Mouse (Mus musculus) embryo, embryonic 10 days (tissue): ENCODE measurements at regions not wholly inside any gene's neighbourhood (a gene's known extent, or its start where the extent isn't known, plus 50 kb on each side); places are given as distances from the start of the nearest gene placed in this dataset.
"Not testable (repeated sequence)": the region's sequence is repeated elsewhere in the genome, so short reads cannot be mapped to it uniquely, and the experiment has no call there.

Experiments used
- DNase-seq: peaks from one replicate; pipeline ENCODE4 v3.0.0-alpha.2; 2015; ENCODE audit warnings: low spot score

DNA sequence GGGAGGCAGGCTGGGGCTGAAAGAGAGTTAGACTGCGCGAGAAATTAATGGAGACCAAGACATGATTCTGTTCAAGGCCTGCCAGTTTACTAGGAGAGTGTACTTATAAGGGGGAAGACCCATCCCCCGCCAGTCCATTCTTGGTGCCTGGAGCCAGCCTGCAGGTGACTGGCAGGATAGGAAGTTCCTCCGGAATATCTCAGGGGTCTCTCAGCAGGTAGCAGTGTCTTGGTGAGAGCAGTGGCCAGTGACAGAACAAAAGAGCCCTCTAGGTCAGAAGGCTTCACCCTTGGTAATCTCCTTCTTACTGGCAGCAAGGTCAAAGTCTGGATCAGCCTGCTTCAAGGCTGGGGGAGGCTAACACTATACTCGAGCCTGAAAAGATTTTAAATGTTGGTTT is 83.7 kb upstream of the Zfp804b start:
- no peak for DNase-seq

DNA sequence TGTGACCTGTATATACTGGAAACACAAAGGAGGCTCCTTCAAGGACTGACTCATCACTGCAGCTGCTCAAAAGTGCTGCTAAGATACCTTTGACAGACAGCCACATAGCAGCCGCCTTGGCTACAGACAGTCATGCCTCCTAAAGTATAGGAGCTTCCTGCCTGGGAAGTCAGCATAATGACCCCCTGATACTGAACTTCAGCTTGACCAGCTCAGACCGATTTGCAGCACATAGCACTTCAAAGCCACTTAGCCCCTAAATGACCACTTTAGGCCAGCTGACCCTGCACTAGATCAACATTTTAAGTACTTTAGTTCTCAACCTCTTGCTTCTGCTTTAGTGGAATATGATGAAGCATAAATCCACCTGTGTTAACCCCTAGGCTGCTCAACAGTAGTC is 91.9 kb upstream of the Zfp804b start:
- DNase-seq = no peak

DNA sequence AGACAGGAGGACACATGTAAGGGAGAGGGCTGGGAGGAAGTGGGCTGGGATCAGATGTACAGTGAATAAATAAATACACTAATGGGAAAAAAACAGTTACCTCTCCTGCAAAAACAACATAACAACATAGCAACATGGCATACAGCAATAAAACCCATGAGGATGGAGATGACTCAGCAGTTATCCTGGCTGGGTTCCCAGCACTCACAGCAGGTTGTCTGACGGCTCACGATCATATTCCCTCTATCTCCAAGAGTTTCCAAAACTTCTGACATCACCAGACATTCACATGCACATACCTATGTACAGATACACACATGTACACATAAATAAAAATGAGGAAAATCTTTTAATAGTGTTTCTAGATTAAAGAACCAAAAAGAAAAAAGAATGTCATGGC is 103.4 kb upstream of the Zfp804b start:
- no peak for DNase-seq

DNA sequence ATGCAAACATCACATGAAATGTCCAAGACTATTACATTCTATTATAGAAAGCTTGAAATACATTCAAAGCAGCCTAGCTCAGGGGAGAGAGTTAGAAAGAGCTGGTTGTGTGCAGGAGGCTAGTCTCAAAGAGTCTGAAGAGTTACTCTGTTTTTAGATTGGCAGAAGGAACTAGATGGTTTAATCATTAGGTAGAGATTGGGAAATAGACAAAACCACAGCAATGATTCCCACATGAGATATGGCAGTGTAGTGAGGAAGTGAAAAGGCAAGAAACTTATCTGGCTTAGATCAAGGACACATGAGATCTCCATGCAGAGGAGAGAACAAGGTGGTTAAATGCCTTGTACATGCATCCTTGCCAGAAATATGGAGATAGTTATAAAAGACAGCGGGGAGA is 110.3 kb upstream of the Zfp804b start:
- no peak for DNase-seq

DNA sequence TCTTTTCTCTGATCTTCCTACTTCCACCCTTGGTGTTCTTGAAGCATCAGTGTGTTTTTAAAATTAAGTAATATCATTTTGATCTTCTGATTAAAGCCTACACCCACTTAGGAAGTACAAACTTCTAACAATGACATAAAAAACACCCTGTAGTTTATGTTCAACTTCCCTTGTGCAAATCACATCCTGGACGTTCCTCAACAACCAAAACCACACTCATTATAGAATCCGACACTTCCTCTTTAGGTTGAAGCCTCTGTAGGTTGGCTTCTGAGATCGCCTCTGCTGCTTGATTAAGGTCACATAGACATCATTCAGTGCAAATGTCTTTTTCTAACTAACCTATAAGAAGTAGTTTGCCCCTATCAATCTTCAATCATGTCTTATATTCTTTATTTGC is 112.5 kb upstream of the Zfp804b start:
- no peak for DNase-seq

DNA sequence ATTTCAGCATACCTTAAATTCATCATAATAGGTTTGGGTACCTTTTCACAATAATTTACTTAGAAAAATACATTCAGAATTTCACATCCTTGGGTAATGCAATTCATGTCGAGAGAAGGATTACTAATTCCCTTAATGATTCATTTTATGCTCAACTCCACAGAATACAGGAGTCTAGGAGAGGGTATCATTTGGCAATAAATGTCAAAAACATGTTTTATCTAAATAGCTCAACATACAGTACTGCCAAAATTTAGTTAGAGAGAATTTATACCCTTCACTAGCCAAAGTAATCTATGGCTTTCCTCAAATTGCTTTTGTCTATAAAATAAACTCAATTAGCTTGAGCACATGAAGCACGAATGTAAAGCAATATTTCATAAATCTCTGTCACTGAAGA is 144.6 kb upstream of the Zfp804b start:
- no peak for DNase-seq

DNA sequence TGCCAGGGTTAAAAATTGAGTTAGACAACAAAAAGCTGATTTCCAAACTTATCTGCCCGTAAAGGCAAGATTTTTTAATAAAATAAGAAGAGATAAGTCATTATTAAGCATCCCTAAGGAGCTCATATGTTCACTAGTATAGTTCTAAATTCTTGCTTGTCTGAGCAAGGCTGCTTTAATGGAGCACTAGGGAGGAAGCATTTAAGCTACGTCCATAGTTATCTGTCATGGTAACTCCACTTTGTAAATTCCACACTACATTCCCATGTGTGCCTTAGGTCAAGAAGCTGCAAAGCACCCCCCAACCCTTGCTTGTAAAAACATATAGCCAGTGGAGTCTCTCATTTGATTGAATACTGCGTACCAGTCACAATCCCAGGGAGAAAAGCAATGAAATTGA is 145.0 kb upstream of the Zfp804b start:
- no peak for DNase-seq

DNA sequence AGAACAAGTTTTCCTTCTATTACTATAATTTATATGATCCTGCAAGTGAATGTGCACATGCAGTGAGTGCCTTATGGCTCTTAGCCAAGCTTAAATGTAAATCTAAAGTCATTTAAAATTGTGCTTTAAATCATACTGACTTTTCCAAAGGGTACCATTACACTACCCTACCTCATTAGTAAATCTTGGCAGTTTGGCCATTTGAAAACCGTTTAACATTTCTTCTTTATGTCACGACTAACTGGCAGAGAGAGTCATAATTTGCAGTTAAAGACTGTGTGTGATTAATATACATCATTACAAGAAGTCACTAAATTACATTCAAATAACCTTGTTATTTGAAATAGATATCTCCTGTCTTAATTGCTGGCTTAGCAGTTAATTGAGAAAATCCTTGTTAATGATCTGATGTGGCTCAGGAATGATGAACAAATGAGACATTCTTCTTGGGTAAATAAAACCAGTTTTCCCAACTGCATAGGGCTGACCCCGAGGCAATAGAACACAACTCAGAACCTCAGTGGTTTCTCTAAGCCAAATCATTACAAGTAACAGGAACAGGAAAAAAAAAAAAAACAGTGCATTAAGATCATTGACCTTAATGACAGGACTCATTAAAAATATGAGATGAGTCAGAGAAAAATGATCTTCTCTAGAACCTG is 173.1 kb upstream of the Zfp804b start:
- DNase-seq = no peak

DNA sequence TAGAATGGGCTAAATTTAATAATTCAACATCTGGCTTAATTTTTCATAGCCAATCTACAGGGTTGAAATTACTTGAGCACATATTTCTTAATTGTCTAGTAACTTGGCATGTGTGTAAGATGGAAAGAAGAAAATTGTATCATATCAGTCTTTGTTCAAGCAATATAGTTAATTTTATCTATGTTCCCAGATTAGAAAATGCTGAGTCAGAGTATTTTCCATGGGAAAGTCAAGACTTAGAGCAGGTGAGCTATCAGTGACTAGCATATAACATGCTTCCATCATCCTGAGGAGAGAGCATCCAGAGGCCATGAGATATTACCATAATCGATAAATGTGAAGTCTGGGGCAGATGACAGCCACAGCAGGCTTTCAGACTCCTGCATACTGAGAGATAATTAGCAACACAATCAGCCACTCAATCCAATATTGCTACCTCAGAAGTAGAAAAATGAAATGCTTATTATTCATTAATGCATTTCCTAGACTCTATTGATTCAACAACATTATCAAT is 188.2 kb upstream of the Zfp804b start:
- no peak for DNase-seq

DNA sequence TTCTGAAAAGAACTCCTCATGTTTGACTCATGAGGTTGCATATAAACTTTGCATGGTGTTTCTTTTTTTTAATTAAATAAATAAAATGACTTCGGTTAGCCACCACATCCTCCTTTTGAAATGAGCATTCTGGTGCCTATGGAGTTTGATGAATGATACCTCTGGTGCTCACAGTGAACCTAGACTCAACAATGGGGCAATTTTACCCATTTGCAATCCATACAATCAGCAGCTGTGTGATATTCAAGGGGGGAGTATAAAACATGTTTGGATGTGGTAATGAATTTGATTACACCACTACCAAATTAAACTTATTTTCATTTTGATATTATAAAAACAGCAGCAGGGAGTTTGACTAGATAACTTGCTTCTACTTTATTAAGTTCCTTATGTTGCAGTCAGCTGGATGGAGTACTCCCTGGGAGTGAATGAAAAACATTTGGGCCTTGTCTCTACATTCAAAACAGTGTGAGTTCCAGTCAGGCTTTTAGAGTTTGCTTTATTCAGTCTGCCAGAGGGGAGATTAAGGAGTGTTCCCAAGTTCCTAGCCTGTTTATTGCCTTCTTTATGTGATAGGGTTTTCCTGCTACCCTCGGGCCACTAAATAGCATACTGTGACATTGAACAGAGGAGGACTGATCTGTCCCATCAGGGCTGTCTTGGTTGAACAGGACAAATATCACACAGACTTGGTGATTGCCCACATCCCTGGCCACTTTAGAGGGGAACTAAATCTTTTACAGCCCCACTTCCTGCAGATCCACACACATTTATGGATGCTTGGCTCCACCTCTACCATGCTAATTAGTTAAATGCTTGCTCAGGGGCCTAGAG is 195.5 kb upstream of the Zfp804b start:
- DNase-seq = no peak

DNA sequence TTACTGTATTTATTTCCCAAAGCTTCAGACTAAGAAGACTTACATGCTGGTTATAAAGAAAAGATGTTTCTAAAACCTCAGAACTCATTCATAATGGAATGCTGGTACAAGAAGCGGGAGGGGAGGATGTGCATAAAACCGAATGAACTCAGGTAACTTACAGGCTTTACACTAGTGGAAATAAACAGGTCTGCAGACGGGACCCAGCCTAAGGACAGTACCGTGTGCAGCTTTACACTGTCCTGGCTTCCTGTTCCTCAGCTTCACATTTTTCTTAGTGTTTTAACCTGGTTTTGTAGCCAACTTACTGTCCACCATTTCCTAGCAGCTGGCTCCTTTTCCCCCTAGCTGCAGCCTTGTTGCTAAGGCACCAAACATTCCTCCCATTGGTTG is 196.1 kb upstream of the Zfp804b start:
- no peak for DNase-seq

DNA sequence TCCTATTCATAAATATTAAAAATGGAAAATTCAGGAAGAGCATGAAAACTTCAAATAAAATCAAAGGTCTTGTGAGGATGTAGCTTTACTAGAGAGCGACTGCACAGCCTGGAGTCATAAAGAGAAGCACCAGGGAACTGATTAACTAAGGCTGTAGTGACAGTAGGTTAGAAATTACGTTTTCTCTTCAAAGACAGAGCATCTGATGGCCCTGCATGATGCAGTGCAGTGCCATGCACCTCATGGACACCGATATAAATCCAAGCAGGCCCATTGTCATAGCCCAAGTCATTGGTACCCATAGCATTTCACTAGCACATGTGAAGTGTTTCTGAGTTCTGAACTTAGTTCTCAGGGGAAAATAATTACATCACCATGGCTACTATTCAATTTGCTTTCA is 199.3 kb upstream of the Zfp804b start:
- DNase-seq = no peak

DNA sequence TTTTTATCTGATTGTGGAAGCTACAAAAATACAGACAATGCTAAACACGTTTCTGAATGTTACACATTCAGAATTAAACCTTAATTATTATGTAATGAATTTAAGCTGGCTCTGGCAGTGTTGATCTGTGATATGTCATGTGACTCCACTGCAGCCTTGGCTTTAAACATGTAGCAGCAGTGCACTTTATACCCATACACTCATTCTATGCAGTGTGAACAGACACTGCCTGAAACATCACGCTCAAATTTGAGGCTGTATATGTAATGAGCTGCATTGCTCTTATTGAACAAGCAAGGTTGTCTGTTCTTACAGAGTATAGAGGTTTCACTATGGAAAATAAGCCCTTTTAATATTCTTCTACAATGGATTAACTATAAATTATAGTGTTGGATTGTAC is 235.9 kb upstream of the Zfp804b start:
- no peak for DNase-seq

DNA sequence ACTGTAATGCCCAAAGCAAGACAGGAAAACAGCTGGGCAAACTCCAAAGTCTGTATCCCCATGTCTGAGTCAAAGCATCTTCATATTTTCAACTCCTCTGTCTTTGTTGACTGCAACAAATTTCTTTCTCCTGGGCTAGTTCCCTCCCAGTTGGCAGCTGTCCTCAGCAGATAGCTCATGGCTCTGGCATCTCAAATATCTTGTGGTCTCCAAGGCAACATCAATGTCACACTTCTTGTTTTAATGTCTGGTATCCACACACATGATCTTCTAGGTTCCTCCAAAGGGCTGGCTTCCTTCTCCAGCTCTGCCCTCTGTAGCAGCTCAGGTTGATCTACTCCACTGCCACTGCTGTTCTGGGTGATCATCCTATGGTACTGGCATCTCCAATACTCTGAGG is 242.0 kb upstream of the Zfp804b start:
- no peak for DNase-seq

DNA sequence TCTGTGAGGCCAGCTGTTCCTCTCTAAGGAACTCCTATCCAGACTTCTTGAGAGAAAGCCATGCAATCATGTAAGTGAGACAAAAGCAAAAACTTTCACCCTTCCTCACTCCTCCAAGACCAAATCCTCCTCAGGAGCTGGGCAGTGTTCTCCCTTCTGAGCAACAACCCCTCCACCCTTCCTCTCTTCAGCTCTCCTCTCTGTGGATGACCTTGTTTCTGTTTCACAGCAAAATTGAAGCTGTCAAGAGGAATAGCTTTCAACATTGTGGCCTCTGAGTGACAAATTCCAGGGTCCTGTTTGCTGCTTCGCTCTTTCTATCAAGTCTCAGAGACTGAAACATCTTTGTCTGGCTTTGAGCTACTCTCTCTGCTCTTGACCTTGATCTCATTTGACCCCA is 255.9 kb upstream of the Zfp804b start:
- DNase-seq = no peak

DNA sequence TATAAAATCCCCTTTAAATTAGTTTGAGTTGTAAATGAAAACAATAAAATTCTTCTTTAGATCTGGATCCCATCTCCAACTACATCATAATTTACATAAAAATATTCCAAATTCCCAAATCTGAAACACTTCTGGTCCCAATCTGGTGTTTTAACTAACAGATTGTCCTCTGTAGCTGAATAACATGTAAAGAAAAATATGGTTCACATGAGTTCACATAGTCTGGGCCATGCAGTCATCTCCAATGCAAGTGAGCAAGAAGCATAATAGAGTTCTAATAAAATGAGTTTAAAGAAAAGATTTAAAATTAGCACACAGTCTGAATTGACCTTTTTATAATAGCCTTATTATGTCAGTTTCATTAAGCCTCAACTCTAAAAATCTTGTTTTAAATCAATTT is 263.0 kb upstream of the Zfp804b start:
- DNase-seq = no peak

DNA sequence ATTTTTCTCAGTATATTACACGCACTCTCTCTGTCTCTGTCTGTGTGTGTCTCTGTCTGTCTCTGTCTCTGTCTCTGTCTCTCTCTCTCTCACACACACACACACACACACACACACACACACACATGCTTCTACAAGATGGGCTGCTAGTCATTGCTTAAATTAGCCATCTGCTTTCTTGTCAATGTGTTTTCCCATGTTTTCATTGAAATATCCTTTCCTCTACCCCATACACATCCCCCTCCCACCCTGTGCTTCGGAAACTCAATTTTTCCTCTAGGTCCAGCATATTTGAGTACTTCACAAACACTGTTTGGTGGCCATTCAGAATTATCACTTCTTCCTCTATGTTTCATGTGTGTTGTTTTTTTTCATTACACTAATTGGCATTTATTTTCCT is 263.4 kb upstream of the Zfp804b start:
- DNase-seq = no peak

DNA sequence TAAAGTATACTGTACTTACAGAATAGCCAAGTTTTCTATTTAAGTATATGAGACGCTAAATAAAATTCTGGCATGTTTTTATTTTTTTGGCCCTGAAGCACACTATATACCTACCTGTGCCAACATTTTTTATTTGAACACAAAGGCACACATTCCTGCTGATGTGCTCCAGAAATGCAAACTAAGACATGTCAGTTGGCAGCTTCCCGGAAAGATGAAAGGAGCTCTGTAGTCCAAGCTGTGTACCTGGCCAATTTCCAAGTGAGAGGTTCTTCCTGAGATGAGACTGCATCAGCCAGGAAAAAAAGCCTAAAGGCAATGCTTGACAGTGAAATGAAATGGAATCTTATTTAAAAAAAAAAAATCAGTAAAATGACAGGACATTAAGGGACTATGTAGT is 305.0 kb upstream of the Steap4 start:
- DNase-seq = no peak

DNA sequence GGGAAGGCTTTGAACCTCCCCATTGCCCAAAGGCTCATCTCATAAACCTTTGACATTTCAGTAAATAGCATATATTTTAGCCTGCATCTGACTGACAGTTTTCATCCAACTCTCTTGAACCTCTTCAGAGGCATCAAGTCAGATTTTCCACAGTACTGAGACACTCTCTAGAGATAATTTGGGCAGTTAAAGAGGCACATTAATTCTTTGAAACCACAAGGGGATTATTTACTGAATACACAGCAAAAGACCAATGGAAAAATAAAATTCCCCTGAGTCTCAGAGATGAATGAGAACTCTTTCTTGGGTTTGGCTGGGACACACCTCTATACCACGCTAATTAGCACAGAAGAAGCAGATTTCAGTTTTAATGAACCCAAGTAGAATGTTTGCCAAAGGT is 258.5 kb upstream of the Steap4 start:
- DNase-seq = no peak

DNA sequence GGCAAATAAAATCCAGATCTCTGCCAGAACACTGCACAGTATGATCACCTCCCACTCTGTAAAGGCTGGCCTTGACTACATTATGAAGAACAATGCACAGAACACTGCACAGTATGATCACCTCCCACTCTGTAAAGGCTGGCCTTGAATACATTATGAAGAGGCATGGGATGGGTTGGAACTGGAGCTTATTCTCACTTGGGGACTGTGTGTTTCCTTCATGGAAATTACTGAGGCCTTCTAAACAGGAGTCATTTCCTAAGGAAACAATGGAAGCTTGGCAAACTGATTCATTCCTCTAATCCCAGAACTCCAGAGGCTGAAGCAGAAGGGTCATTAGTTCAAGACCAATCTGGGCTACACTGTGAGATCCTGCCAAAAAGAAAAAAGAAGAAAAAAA is 240.7 kb upstream of the Steap4 start:
- no peak for DNase-seq

DNA sequence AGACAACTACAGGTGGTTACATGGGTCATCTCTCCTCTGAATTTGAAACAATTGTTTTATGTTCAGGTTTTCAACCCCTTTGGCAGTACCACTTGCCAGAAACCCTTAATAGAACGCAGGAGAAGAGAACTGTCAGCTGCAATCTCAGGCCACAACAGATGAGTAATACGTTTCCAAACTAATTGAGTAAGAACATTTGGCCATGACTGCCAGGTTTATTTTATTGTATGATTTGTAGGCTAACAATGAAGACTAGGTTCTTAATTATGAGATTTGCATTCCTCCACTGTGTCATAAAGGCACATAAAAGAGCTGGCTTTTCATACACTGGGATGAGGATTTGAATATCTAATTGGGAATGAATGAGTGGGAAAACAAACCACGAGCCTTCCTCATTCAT is 240.2 kb upstream of the Steap4 start:
- no peak for DNase-seq

DNA sequence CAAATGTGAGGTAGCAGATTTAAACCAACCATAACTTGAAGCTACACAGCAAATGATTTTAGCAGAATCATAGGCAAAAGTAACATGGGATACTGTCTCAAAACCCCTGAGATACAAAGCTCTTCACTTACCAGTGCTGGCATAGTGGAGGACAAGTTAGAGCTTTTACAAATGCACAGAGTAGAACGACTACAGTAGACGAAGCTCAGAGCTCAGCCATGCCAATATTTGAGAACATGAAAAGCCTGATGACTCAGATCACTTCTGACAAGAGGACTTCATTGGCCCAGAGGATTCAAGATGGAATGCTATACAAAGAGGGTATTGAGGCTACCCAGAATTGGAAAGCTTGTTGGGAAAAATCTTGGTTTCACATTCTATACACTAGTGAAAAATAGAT is 239.6 kb upstream of the Steap4 start:
- DNase-seq = no peak

DNA sequence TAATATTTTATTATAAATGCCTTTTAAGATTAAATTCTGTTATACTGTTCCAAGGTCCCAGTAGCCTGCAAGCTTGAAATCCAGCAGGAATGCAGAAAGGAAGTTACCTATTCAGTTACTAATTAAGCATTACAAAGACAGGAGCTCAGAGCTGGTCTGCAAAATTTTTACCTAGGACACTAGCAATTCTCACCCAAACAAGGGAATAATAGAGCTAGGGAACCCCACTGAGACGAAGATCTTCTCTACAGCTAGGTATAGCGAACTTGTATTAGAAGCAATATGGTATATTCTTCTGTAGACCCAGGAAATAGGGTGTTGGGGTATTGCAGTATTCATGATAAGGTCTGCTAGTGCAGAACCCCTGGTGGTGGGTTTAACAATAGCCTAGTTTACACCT is 227.7 kb upstream of the Steap4 start:
- not testable (repeated sequence) for DNase-seq

DNA sequence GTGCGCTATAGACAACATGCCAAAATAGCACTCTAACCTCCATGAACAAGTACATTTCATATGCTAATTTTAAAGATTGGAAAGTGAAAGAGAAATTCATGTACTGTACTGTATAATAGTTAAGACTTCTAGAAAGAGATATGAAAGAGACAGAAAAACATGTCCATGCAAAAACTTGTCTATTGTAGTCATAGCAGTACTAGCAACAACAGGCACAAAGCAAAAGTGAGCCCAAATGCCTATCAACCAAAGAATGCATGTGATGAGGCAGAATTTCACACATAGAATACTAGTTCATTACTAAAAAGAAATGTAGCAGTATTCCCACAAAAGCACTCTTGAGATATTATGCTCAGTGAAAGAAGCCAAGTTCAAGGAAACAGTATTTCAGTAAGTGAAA is 180.4 kb upstream of the Steap4 start:
- DNase-seq = no peak
